Mouse (Mus musculus) kidney, embryonic 16.5 days (tissue): Measurements from ENCODE around the gene Srpr. TPM values are rescaled to one million over a fixed set of nuclear protein-coding genes. Genes with fewer than 3 reads are reported as not detected.

Source experiments
- ATAC-seq: fragments of 200-750 bp; cut with Nextera tagmentation; 2 replicates; pipeline ENCODE4 v1.8.0; 2017; ENCODE audit warnings: moderate TSS enrichment; ENCODE audit not compliant: low FRiP score, low TSS enrichment
- H3K27ac ChIP-seq: fragments of 300-500 bp; sonication (generic); 2 replicates; pipeline ENCODE4 v1.5.1; 2014; ENCODE audit warnings: low read length
- H3K27me3 ChIP-seq: fragments of 300-500 bp; sonication (generic); 2 replicates; pipeline ENCODE4 v1.6.1; 2014; ENCODE audit warnings: low read length, control low read depth, mixed read lengths; ENCODE audit not compliant: insufficient read depth
- H3K36me3 ChIP-seq: fragments of 300-500 bp; sonication (generic); 2 replicates; pipeline ENCODE4 v1.6.1; 2014; ENCODE audit warnings: low read length, control low read depth, mixed read lengths; ENCODE audit not compliant: insufficient read depth
- H3K4me1 ChIP-seq: fragments of 300-500 bp; sonication (generic); 2 replicates; pipeline ENCODE4 v1.6.1; 2014; ENCODE audit warnings: low read length, control low read depth, mixed read lengths; ENCODE audit not compliant: insufficient read depth
- H3K4me2 ChIP-seq: fragments of 300-500 bp; sonication (generic); replicated peaks from 2 replicates; pipeline ENCODE4 v1.6.1; 2014; ENCODE audit warnings: low read depth, low read length
- H3K4me3 ChIP-seq: fragments of 300-500 bp; sonication (generic); 2 replicates; pipeline ENCODE4 v1.5.1; 2014; ENCODE audit warnings: mild to moderate bottlenecking, low read length
- H3K9ac ChIP-seq: fragments of 300-500 bp; sonication (generic); replicated peaks from 2 replicates; pipeline ENCODE4 v1.6.1; 2014; ENCODE audit warnings: low read length
- H3K9me3 ChIP-seq: fragments of 300-500 bp; sonication (generic); 2 replicates; pipeline ENCODE4 v1.6.1; 2016; ENCODE audit warnings: low read length, control low read depth
- WGBS: fragments of 180-500 bp; shearing (Covaris S2); extraction: QIAGEN DNeasy Blood & Tissue Kit; methylation state at CpG from one replicate; pipeline ENCODE4 v1.1.7; 2014; 5-methylcytosine and 5-hydroxymethylcytosine counted together
- polyA plus RNA-seq: library from polyadenylated mRNA; unstranded; fragments of >200 nt; fragmentation: Nextera tagmentation; extraction: Ambion mirVana; gene quantifications from 2 replicates; pipeline ENCODE4 v1.2.1, GENCODE M21; 2015

Srpr gene
- polyA plus RNA-seq, 1 experiment from 2014 or later, result 130 TPM

DNA sequence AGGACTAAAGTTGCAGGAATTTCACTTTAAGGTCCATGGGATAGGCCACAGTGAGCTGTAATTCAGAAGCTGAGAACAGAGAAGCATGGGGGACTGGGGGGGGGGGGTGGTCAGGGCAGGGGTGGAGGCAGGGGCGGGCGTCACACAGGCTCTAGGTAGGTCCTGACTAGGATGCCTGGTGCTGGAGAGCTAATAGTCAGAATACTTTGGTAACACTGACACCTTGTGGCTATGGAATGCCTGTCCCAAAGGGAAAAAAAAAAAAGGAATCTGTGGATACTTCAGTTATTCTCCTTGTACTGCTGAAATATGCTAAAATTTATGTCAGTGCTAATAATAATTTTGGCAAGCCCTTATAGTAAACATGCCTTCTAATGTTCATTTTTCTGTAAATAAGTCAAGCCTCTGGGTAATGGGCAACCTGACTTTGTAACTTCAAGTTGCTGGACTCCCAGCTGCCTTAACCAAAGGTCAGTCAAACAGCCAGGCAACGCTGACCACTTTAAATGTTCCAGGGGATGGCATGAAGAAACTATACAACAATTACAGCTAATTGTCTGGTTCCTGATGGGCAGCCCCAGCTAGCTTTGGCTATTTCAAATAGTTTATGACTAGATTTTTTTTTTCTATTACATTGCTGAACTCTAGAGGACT lies 33.7 kb upstream of the Srpr start:
- Histone ChIP-seq H3K9me3 (no peaks in the 10 kb centered on the region), H3K9ac (no peak overlapping the region), H3K4me1 (peaks cover 23% of the 10 kb centered on the region), H3K36me3 (peaks cover 18% of the 10 kb centered on the region), H3K27me3 (no peaks in the 10 kb centered on the region), H3K4me2 (no peak overlapping the region), H3K27ac (peak overlapping the region; percentile 41; the same call in 1 of the 2 replicates), H3K4me3 (no peak overlapping the region)
- 19% methylated on average over 3 of the region's 3 CpGs for WGBS
- ATAC-seq, result peak; percentile 79

DNA sequence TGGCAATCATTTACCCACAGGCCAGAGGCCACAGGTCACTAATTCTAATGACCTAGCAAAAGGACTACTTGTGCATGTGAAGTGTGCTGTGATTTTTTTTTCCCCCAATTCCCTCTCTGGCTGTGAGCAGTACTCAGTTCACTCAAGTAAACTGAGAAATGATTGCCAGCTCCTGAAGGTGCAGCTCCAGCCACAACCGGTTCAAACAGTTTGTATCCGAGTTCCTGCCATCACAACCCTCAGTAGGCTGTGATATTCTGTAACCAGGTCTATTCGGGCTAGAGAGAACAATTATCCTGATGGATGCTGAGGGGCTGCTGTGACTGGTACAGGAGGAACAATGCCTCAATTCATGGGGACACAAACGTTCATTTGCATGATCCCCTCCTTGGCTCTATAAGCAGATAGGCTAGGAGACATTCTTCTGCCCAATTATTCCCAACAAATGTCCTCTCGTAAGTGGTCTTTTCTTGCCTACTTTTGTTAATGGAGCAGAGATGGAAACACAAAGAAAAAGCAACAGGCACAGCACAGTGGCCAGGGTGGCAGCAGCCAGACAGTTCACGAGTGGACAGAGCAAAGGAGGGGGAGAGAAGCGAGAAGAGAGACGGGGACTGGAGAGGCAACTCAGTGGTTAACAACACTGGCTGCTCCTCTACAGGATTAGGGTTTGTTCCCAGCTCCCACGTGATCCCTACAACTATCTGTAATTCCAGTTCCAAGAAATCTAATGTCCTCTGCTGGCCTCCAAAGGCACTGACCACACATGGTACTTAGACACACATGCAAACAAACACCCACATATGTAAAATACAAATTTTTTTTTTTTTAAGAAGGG lies 33.0 kb upstream of the Srpr start:
- 53% methylated on average over 9 of the region's 9 CpGs for WGBS
- peak; percentile 78 for ATAC-seq
- H3K4me3 ChIP-seq, result no peak overlapping the region
- H3K9ac ChIP-seq, result no peak overlapping the region
- peaks cover 21% of the 10 kb centered on the region for H3K4me1 ChIP-seq
- H3K27me3 ChIP-seq, result no peaks in the 10 kb centered on the region
- H3K27ac ChIP-seq, result peak overlapping the region; percentile 24
- peaks cover 18% of the 10 kb centered on the region for H3K36me3 ChIP-seq
- no peak overlapping the region for H3K4me2 ChIP-seq
- no peaks in the 10 kb centered on the region for H3K9me3 ChIP-seq

DNA sequence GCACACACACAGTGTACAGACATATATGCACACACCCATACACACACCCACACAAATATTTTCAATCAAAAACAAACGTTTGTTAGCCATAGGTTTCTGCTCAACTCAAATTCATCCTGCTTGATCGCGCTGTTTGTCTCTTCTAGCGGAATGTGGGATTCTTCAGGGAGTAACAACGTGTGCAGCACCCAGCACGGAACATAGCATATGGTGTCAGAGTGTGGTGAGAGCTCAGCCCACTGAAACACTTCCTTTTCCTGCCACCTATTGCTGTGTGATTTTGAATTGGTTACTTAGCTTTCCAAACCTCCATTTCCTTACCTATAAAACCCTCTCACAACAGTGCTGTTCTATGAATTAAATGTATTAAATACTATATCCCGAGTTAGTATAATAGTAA lies 29.9 kb upstream of the Srpr start:
- Histone ChIP-seq H3K27me3 (no peaks in the 10 kb centered on the region), H3K4me3 (no peak overlapping the region), H3K36me3 (peaks cover 10% of the 10 kb centered on the region), H3K27ac (no peak overlapping the region), H3K4me2 (no peak overlapping the region), H3K9me3 (no peaks in the 10 kb centered on the region), H3K9ac (no peak overlapping the region), H3K4me1 (peaks cover 31% of the 10 kb centered on the region)
- 96% methylated on average over 7 of the region's 7 CpGs for WGBS
- ATAC-seq, result no peak

DNA sequence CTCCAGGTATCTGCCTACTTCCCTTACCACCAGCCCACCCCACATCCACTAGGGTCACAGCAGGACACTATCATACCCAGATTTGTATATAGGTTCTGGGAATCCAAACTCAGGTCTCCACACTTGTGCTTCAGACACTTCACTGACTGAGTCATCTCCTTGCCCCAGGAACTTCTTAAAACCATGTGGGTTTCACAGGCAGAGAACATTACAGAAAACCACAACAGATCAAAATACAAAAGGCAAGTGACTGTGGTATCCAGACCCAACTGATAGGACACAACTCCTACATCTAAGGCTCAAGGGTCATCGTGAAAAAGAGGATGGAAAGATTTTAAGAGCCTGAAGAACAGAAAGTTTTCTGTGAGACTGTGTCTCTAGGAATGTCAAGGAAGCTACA lies 26.6 kb upstream of the Srpr start:
- no peak overlapping the region for H3K4me2 ChIP-seq
- no peaks in the 10 kb centered on the region for H3K9me3 ChIP-seq
- H3K9ac ChIP-seq, result no peak overlapping the region
- H3K27me3 ChIP-seq, result no peaks in the 10 kb centered on the region
- no peak overlapping the region for H3K4me3 ChIP-seq
- 86% methylated on average over 1 of the region's 1 CpGs for WGBS
- H3K27ac ChIP-seq, result no peak overlapping the region
- H3K36me3 ChIP-seq, result peaks cover 10% of the 10 kb centered on the region
- no peak for ATAC-seq
- H3K4me1 ChIP-seq, result peaks cover 20% of the 10 kb centered on the region

DNA sequence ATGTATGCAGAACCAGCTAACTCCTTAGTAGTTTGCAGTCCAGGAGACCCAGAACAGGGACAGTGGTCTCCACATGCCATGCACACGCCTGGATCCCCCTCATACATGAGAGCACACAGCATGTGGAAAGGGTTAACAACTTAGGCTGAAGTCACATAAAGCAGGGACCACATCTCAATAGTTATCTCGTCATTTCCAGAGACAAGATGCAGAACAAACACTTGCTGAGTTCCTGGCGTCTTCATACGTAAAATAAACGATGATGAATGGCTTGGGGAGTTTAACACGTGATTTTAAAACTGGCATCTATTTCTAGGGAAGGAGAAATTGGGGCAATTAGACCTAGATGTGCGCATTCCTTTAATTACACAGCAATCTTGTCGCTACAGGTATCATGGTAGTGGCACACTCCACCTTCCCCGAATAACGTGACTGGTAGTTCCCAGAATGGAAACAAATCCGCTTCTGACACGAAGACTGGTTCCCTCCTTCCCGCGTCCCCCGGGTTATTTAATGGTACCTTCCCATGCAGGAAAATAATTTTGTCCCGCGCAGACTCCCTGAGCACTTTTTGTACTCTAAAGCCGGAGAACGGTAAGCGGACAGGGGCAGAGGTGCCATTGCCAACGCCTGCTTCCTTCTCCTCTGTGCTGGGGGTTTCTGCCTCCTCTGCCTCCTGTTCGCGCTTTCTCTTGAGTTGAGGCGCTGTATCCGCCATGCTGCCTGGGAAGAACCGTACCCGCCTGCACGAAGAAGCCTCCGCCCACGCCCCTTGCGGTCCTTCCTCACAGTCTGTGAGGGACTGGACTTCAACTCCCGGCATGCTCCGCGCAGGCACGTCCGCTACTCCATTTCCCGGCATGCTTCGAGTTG lies 24.5 kb upstream of the Srpr start, which contains the start of gene Dcps:
Gene Dcps, minus strand, starts transcription at position 811 of the 873 bp plus-strand sequence.
- peak; percentile 98 for ATAC-seq
- H3K4me2 ChIP-seq, result peak within 1 kb of the TSS; percentile 77
- H3K4me3 ChIP-seq, result peak within 1 kb of the TSS; percentile 80
- H3K4me1 ChIP-seq, result peaks cover 17% of the 10 kb centered on the region
- no peaks in the 10 kb centered on the region for H3K27me3 ChIP-seq
- H3K9me3 ChIP-seq, result no peaks in the 10 kb centered on the region
- H3K27ac ChIP-seq, result peak within 1 kb of the TSS; percentile 92
- under 1% methylated on average over 38 of the region's 38 CpGs for WGBS
- H3K9ac ChIP-seq, result peak within 1 kb of the TSS; percentile 79
- H3K36me3 ChIP-seq, result peaks cover 4% of the 10 kb centered on the region; the same call in 1 of the 2 replicates

DNA sequence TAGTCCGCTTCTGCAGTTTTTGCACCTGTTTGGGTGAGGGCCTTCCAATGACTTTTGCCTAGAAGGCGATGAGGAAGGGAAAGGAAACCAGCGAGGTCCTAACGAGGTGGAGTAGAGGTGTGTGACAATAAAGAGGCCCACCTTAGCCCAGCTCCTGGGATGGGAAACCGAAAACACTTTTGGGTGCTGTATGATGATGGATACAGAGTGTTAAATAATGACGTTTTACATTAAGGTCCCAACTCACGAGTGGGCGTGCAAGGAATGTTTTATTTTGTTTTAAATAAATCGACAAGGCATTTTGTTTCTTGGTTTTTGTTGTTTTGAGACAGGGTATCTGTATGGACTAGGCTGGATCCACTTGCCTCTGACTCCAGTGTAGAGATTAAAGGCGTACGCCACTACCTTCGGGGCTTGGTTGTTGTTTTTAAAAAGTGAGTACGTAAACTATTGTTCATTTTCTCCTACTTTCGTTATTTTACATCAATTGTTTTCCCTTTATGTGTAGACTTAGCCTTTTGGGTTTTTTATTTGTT lies 23.8 kb upstream of the Srpr start:
- H3K36me3 ChIP-seq, result no peaks in the 10 kb centered on the region
- peaks cover 17% of the 10 kb centered on the region for H3K4me1 ChIP-seq
- 49% methylated on average over 14 of the region's 14 CpGs for WGBS
- 0 out of 2 replicates have a peak, but pooled peaks have one; percentile 8 for ATAC-seq
- peak overlapping the region; percentile 77 for H3K4me2 ChIP-seq
- H3K9me3 ChIP-seq, result no peaks in the 10 kb centered on the region
- peak overlapping the region; percentile 80 for H3K4me3 ChIP-seq
- H3K9ac ChIP-seq, result peak overlapping the region; percentile 79
- no peak overlapping the region for H3K27ac ChIP-seq
- no peaks in the 10 kb centered on the region for H3K27me3 ChIP-seq

DNA sequence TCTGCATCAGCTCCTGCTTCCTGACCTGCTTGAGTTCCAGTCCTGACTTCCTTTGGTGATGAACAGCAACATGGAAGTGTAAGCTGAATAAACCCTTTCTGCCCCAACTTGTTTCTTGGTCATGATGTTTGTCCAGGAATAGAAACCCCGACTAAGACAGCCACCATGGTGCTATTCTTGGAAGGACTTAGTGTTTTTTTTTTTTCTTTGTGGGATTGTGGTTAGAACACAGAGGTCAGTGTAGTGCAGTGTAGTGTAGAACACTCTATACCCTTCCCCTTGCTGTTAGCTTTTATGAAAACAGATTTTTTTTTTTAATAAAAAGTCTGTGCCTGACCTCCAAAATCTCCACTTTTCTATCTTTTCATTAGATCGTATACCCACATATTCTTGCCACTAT lies 17.1 kb upstream of the Srpr start:
- H3K4me3 ChIP-seq, result no peak overlapping the region
- no peaks in the 10 kb centered on the region for H3K9me3 ChIP-seq
- peaks cover 7% of the 10 kb centered on the region; the same call in 1 of the 2 replicates for H3K36me3 ChIP-seq
- H3K9ac ChIP-seq, result no peak overlapping the region
- no peaks in the 10 kb centered on the region for H3K4me1 ChIP-seq
- H3K27me3 ChIP-seq, result no peaks in the 10 kb centered on the region
- WGBS, result 79% methylated on average over 2 of the region's 2 CpGs
- no peak for ATAC-seq
- no peak overlapping the region for H3K4me2 ChIP-seq
- H3K27ac ChIP-seq, result no peak overlapping the region

DNA sequence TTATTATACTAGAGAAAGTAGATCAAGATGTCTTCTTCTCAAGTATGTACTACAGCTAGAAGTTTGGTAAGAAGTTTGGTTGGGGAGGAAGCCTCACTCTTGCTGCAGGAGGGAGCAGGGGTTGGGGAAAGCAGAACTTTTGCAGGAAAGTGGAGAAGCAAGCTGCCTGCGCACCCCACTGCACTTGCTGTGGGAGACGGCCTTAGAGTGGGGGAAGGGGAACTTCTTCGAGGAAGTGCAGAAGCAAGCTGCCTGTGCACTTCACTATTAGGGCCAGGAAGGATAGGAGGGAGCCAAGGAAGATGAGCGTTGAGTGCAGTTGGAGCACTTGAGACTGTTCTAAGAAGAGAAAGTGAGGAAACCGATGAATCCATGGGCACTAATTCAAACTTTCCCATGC lies 16.6 kb upstream of the Srpr start:
- Histone ChIP-seq H3K36me3 (peaks cover 8% of the 10 kb centered on the region), H3K9ac (no peak overlapping the region), H3K4me3 (no peak overlapping the region), H3K27ac (no peak overlapping the region), H3K4me2 (no peak overlapping the region), H3K9me3 (no peaks in the 10 kb centered on the region), H3K27me3 (no peaks in the 10 kb centered on the region), H3K4me1 (no peaks in the 10 kb centered on the region)
- 55% methylated on average over 5 of the region's 5 CpGs for WGBS
- ATAC-seq, result no peak

DNA sequence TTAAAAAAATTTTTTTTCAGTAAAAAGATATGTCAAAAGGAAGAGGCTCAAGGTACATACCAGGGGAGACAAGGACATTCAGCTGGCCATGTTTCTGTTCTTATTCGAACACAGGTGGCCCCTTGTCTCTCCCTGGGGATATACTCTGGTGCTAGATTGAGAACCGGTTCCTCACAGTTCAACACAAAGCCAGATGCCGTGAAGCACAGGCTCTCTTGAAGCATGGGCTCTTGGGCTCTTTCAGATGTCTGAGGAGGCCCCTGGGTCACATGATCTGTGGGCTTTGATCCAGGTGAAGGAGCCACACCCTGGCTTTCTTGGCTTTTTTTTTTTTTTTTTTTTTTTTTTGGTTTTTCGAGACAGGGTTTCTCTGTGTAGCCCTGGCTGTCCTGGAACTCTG lies 13.5 kb upstream of the Srpr start:
- no peak for ATAC-seq
- no peak overlapping the region for H3K9ac ChIP-seq
- 72% methylated on average over 4 of the region's 4 CpGs for WGBS

More for the DNA sequence above, 13.5 kb upstream of the Srpr start:
- peaks cover 26% of the 10 kb centered on the region for H3K36me3 ChIP-seq
- no peak overlapping the region for H3K4me2 ChIP-seq
- no peaks in the 10 kb centered on the region for H3K27me3 ChIP-seq
- no peaks in the 10 kb centered on the region for H3K4me1 ChIP-seq
- no peak overlapping the region for H3K27ac ChIP-seq
- no peaks in the 10 kb centered on the region for H3K9me3 ChIP-seq
- no peak overlapping the region for H3K4me3 ChIP-seq
